Mouse (Mus musculus): Measurements from ENCODE around the gene Angpt4. TPM values are rescaled to one million over a fixed set of nuclear protein-coding genes. Genes with fewer than 3 reads are reported as not detected.

Angpt4 gene
- total and polyA plus RNA-seq, 3 experiments = 0.04 TPM; not detected in 2

DNA sequence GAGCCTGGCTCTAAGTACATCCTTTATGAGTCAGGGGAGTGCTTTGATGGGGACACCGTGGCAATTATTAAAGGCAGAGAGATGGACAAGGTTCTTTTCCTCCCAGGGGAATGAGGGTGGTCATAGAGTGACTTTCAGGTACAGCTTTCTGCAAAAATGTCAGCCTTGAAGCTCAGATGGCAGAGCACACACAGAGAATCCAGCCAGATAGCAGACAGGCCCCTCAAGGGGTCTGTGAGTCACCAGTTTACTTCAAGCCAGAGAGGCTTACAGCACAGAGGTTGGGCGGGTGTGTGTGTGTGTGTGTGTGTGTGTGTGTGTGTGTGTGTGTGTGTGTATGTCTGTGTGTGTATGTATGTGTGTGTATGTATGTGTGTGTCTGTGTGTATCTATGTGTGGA is 4.0 kb upstream of the Angpt4 start:
- dilution Hi-C loops (cut with MboI; ENCODE audit: extremely low pct_ligation_motif_present, extremely low pct_unique_long_range_greater_than_20kb, low sequenced_read_pairs) = no loop called here

DNA sequence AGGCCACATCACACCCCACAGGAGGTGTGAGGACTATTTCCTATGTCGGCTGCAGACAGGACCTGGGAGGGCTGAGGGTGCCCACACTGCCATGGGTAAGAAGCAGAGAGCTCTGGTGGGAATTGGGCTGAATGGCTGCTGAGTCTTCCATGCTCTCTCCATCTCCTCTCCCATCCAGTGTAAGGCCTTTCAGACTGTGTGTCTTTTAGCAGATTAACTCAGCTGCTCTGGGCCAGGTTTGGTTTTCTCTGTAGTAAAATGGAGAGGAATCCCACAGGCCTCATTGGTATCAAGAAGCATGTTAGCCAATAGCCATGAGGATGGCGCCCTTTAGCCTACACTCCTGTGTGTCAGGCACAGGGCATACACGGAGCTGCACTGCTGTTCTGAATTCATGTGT is 1.6 kb upstream of the Angpt4 start:
- Histone ChIP-seq H3K27ac (ENCODE audit: insufficient read depth, low read depth) (no peak overlapping the region), H3K27me3 (replicated peaks) (peaks cover 90% of the 10 kb centered on the region), H3K36me3 (replicated peaks in 1 of 2; ENCODE audit: control insufficient read depth in 1 of 2, insufficient read depth in 1 of 2, low read length in 1 of 2) (no peaks in the 10 kb centered on the region), H3K4me2 (ENCODE audit: insufficient read depth, low read depth, poor library complexity, severe bottlenecking) (no peak overlapping the region), H3K9me3 (replicated peaks; ENCODE audit: low read length) (no peaks in the 10 kb centered on the region), H3K4me1 (ENCODE audit: control insufficient read depth in 1 of 2, insufficient read depth in 2 of 2) (peaks cover 6 to 19% of the 10 kb centered on the region in 2 experiments), H3K79me2 (replicated peaks; ENCODE audit: control insufficient read depth, extremely low read depth, insufficient read depth, poor library complexity, severe bottlenecking) (no peaks in the 10 kb centered on the region), H3K4me3 (replicated peaks in 1 of 3; ENCODE audit: low read depth in 2 of 3, low read length in 2 of 3, poor library complexity in 1 of 3) (no peak overlapping the region), H3K9ac (ENCODE audit: insufficient read depth, low read depth) (no peak overlapping the region)
- dilution Hi-C loops (cut with MboI; ENCODE audit: extremely low pct_ligation_motif_present, extremely low pct_unique_long_range_greater_than_20kb, low sequenced_read_pairs) = no loop called here
- DNase-seq (ENCODE audit: extremely low read depth) = no peak
- in situ Hi-C loops (cut with MboI; ENCODE audit: low pct_ligation_motif_present, low pct_unique_long_range_greater_than_20kb, low sequenced_read_pairs) = no loop called here
- TF ChIP-seq MXI1 (IDR thresholded peaks at IDR 0.05; ENCODE audit: low read depth, low read length) (no peak), MAFK (IDR thresholded peaks at IDR 0.05; ENCODE audit: insufficient replicate concordance, low read length) (no peak), HCFC1 (IDR thresholded peaks at IDR 0.05; ENCODE audit: low read depth, low read length) (no peak), MYC (IDR thresholded peaks at IDR 0.05; ENCODE audit: low read depth, low read length) (no peak), BHLHE40 (IDR thresholded peaks at IDR 0.05; ENCODE audit: low read depth, low read length) (no peak), SMC3 (IDR thresholded peaks at IDR 0.05; ENCODE audit: low read depth, low read length) (no peak), CTCF (conservative IDR thresholded peaks at IDR 0.05 in 1 of 2, IDR thresholded peaks at IDR 0.05 in 1 of 2; ENCODE audit: low read depth in 2 of 2, low read length in 2 of 2) (no peak), UBTF (IDR thresholded peaks at IDR 0.05; ENCODE audit: low read depth, low read length) (no peak), EP300 (IDR thresholded peaks at IDR 0.05; ENCODE audit: low read length) (no peak), JUND (conservative IDR thresholded peaks at IDR 0.05; ENCODE audit: low read depth, low read length) (no peak), ELF1 (IDR thresholded peaks at IDR 0.05; ENCODE audit: low read depth, low read length) (no peak), IRF4 (IDR thresholded peaks at IDR 0.05; ENCODE audit: low read depth, low read length) (no peak)

More for the DNA sequence above, 4.0 kb upstream of the Angpt4 start:
- no peak overlapping the region for H3K4me2 ChIP-seq (ENCODE audit: insufficient read depth, low read depth, poor library complexity, severe bottlenecking)
- peaks cover 6 to 19% of the 10 kb centered on the region in 2 experiments for H3K4me1 ChIP-seq (ENCODE audit: control insufficient read depth in 1 of 2, insufficient read depth in 2 of 2)
- TF ChIP-seq USF1 (IDR thresholded peaks at IDR 0.05; ENCODE audit: low read depth, low read length) = no peak
- TF ChIP-seq SMC3 (IDR thresholded peaks at IDR 0.05; ENCODE audit: low read depth, low read length) = no peak
- TF ChIP-seq ELF1 (IDR thresholded peaks at IDR 0.05; ENCODE audit: low read depth, low read length) = no peak
- no peak for TF ChIP-seq IRF4 (IDR thresholded peaks at IDR 0.05; ENCODE audit: low read depth, low read length)
- TF ChIP-seq TCF12 (IDR thresholded peaks at IDR 0.05; ENCODE audit: low read depth, low read length) = no peak
- TF ChIP-seq HCFC1 (IDR thresholded peaks at IDR 0.05; ENCODE audit: low read depth, low read length) = no peak
- TF ChIP-seq EP300 (IDR thresholded peaks at IDR 0.05; ENCODE audit: low read length) = no peak
- TF ChIP-seq MEF2A (IDR thresholded peaks at IDR 0.05; ENCODE audit: borderline replicate concordance, low read depth, low read length) = no peak
- no peak for TF ChIP-seq CTCF (conservative IDR thresholded peaks at IDR 0.05 in 1 of 2, IDR thresholded peaks at IDR 0.05 in 1 of 2; ENCODE audit: low read depth in 2 of 2, low read length in 2 of 2)
- TF ChIP-seq GABPA (IDR thresholded peaks at IDR 0.05; ENCODE audit: insufficient replicate concordance, low read depth, low read length) = no peak
- no peak for TF ChIP-seq MYC (IDR thresholded peaks at IDR 0.05; ENCODE audit: low read depth, low read length)
- TF ChIP-seq NELFE (IDR thresholded peaks at IDR 0.05; ENCODE audit: low read depth, low read length) = no peak
- TF ChIP-seq BHLHE40 (IDR thresholded peaks at IDR 0.05; ENCODE audit: low read depth, low read length) = no peak
- TF ChIP-seq ZKSCAN1 (IDR thresholded peaks at IDR 0.05; ENCODE audit: borderline replicate concordance, low read depth, low read length) = no peak
- no peaks in the 10 kb centered on the region for H3K9me3 ChIP-seq (replicated peaks; ENCODE audit: low read length)
- H3K36me3 ChIP-seq (replicated peaks in 1 of 2; ENCODE audit: control insufficient read depth in 1 of 2, insufficient read depth in 1 of 2, low read length in 1 of 2) = no peaks in the 10 kb centered on the region
- H3K9ac ChIP-seq (ENCODE audit: insufficient read depth, low read depth) = no peak overlapping the region
- no peak for DNase-seq (ENCODE audit: extremely low read depth)
- H3K79me2 ChIP-seq (replicated peaks; ENCODE audit: control insufficient read depth, extremely low read depth, insufficient read depth, poor library complexity, severe bottlenecking) = no peaks in the 10 kb centered on the region
- in situ Hi-C loops (cut with MboI; ENCODE audit: low pct_ligation_motif_present, low pct_unique_long_range_greater_than_20kb, low sequenced_read_pairs) = no loop called here
- H3K27me3 ChIP-seq (replicated peaks) = peaks cover 90% of the 10 kb centered on the region
- no peak overlapping the region for H3K4me3 ChIP-seq (replicated peaks in 1 of 3; ENCODE audit: low read depth in 2 of 3, low read length in 2 of 3, poor library complexity in 1 of 3)
- H3K27ac ChIP-seq (ENCODE audit: insufficient read depth, low read depth) = no peak overlapping the region
